ENCODE assay signal across 8 mouse cellular contexts in genomic region chr19:24174896-24175295, GRCm38 (mm10). TPM values are rescaled to one million over a fixed set of nuclear protein-coding genes. Genes with fewer than 3 reads are reported as not detected.
A peak's percentile ranks its signal among the peaks of the same experiment; 100 is the strongest.
DNase-seq lines count a peak whose midpoint lies in the region; ATAC-seq and TF ChIP-seq lines count a peak whose summit lies in the region.

No protein-coding gene starts in this region.

- under 1% methylated on average over 13 of the region's 13 CpGs for WGBS in heart, embryonic 12.5 days
- WGBS in thymus, adult 2 months = 11% methylated on average over 13 of the region's 13 CpGs

- H3K9ac ChIP-seq in heart, embryonic 12.5 days = peak overlapping the region; percentile 89

- H3K4me2 ChIP-seq in heart, embryonic 12.5 days = peak overlapping the region; percentile 67

- peak; percentile 7 for DNase-seq in ovary, postnatal 10 days (ENCODE audit: low spot score)
- no peak for DNase-seq in ovary, postnatal 36 days (ENCODE audit: low spot score)
- DNase-seq in cerebellum, adult 9-10 months = peak; percentile 48
- peak; percentile 46 for DNase-seq in kidney, postnatal 10 days
- peak; percentile 49 to 60 for DNase-seq in lung, postnatal 4 days
- no peak for DNase-seq in thymus, adult 2 months
- no peak for DNase-seq in gastrocnemius, postnatal 10 days

- TF ChIP-seq CTCF in thymus, adult 2 months (IDR thresholded peaks at IDR 0.05; ENCODE audit: borderline replicate concordance, control insufficient read depth, extremely low read depth, insufficient read depth, low read length, poor library complexity) = no peak

- no peaks in the 10 kb centered on the region for H3K9me3 ChIP-seq in heart, embryonic 12.5 days (replicated peaks)

- H3K4me3 ChIP-seq in heart, embryonic 12.5 days = peak overlapping the region; percentile 81
- no peak overlapping the region for H3K4me3 ChIP-seq in thymus, adult 2 months (ENCODE audit: control insufficient read depth, insufficient read depth, low read length)

- no peaks in the 10 kb centered on the region for H3K36me3 ChIP-seq in heart, embryonic 12.5 days
- no peaks in the 10 kb centered on the region for H3K36me3 ChIP-seq in thymus, adult 2 months (ENCODE audit: control insufficient read depth, insufficient read depth, low read length)

- H3K27me3 ChIP-seq in heart, embryonic 12.5 days (replicated peaks) = no peaks in the 10 kb centered on the region
- no peaks in the 10 kb centered on the region; the same call in 1 of the 2 replicates for H3K27me3 ChIP-seq in thymus, adult 2 months (ENCODE audit: control insufficient read depth, insufficient read depth, low read length)

- ATAC-seq in heart, embryonic 12.5 days (ENCODE audit: insufficient number of reproducible peaks, low FRiP score) = peak; percentile 41

- H3K27ac ChIP-seq in heart, embryonic 12.5 days (ENCODE audit: poor library complexity, severe bottlenecking) = peak overlapping the region; percentile 88
- no peak overlapping the region for H3K27ac ChIP-seq in thymus, adult 2 months (ENCODE audit: control insufficient read depth, insufficient read depth, low read length)

- H3K4me1 ChIP-seq in heart, embryonic 12.5 days (replicated peaks) = peaks cover 40% of the 10 kb centered on the region
- H3K4me1 ChIP-seq in thymus, adult 2 months (replicated peaks; ENCODE audit: control insufficient read depth, insufficient read depth, low read length) = no peaks in the 10 kb centered on the region

- no peak for TF ChIP-seq POLR2A in thymus, adult 2 months (IDR thresholded peaks at IDR 0.05; ENCODE audit: control insufficient read depth, extremely low read depth, insufficient read depth, low read length, poor library complexity)

RNA-seq across cellular contexts. Expression of gene Tjp2, which starts 49.9 kb away (rescaled TPM):
- 31.9 and 33.8 TPM in 2 replicates for polyA plus RNA-seq in heart, embryonic 12.5 days (2016; fragmentation: Nextera tagmentation; extraction: Ambion mirVana)
- polyA plus RNA-seq in thymus, adult 2 months (2012; rRNA removed) = 4.5 and 5.5 TPM in 2 replicates
- total RNA-seq in gastrocnemius, postnatal 10 days (2021) = 10 to 100 TPM in 1 of 2 experiments, 1 to 10 TPM in 1; 10.0 to 12.5 TPM

Comparison
In these comparisons a context has a peak if more than half of its experiments do, and no peak if none do; other contexts are left out.
1. DNase-seq: peak in ovary, postnatal 10 days (single experiment), cerebellum, adult 9-10 months (single experiment), kidney, postnatal 10 days (single experiment) and lung, postnatal 4 days (2 of 2); none in ovary, postnatal 36 days (single experiment), thymus, adult 2 months (single experiment) and gastrocnemius, postnatal 10 days (single experiment).